Mouse (Mus musculus) heart, postnatal 0 days (tissue): ENCODE measurements around the gene Tppp3.

ENCODE experiments used
- CTCF ChIP-seq: IDR thresholded peaks from 2 replicates; pipeline ENCODE4 v1.5.1; 2016; ENCODE audit warnings: antibody characterized with exemption, control low read depth, low read depth
- EP300 ChIP-seq: IDR thresholded peaks from 2 replicates; pipeline ENCODE4 v1.6.1; 2016; ENCODE audit warnings: antibody characterized with exemption, low read depth

DNA sequence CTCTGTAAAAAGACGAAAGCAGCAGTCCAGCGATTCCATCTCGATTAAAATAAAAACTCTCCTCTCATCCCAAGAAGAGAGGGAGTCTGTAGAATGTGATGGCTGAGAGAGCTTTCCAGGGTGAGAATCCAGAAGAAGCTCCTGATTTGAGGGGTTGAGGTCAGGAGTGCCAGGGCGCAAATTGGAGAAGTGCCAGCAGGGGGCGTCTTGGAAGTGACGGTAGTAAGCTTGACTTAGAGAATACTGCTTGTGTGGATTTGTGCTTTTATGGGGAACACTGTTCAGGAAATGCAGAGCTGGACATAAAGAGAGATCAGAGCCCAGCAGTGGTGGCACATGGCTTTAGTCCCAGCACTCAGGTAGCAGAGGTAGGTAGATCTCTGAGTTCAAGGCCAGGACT, 29.9 kb downstream of the Tppp3 start:
- peak; percentile 30 for TF ChIP-seq CTCF
- no peak for TF ChIP-seq EP300
